Mouse (Mus musculus): ENCODE measurements around the gene Cd36.
A peak's percentile ranks its signal among the peaks of the same experiment; 100 is the strongest.

The Cd36 gene

GRCm38 (mm10) chr5:17776571-17776970, 112.0 kb downstream of the Cd36 start:
- peak; percentile 41 to 52 for DNase-seq

GRCm38 (mm10) chr5:17770328-17770727, 118.3 kb downstream of the Cd36 start:
- DNase-seq: no peak

GRCm38 (mm10) chr5:17766006-17766677, 122.5 kb downstream of the Cd36 start:
- peak in 1 of 2 experiments; percentile 20 for DNase-seq

- DNase-seq: no peak
Measured at GRCm38 (mm10) chr5:17753471-17754005, 135.1 kb downstream of the Cd36 start.

GRCm38 (mm10) chr5:17748293-17748692, 140.3 kb downstream of the Cd36 start:
- DNase-seq: no peak

- DNase-seq: peak in 1 of 2 experiments; percentile 2
Measured at GRCm38 (mm10) chr5:17747143-17747542, 141.5 kb downstream of the Cd36 start.

GRCm38 (mm10) chr5:17746520-17746919, 142.1 kb downstream of the Cd36 start:
- DNase-seq: no peak

- peak in 1 of 2 experiments; percentile 1 for DNase-seq
Measured at GRCm38 (mm10) chr5:17739805-17740204, 148.8 kb downstream of the Cd36 start.
